Mouse (Mus musculus): ENCODE results near the gene Gmds.

The Gmds gene

DNA sequence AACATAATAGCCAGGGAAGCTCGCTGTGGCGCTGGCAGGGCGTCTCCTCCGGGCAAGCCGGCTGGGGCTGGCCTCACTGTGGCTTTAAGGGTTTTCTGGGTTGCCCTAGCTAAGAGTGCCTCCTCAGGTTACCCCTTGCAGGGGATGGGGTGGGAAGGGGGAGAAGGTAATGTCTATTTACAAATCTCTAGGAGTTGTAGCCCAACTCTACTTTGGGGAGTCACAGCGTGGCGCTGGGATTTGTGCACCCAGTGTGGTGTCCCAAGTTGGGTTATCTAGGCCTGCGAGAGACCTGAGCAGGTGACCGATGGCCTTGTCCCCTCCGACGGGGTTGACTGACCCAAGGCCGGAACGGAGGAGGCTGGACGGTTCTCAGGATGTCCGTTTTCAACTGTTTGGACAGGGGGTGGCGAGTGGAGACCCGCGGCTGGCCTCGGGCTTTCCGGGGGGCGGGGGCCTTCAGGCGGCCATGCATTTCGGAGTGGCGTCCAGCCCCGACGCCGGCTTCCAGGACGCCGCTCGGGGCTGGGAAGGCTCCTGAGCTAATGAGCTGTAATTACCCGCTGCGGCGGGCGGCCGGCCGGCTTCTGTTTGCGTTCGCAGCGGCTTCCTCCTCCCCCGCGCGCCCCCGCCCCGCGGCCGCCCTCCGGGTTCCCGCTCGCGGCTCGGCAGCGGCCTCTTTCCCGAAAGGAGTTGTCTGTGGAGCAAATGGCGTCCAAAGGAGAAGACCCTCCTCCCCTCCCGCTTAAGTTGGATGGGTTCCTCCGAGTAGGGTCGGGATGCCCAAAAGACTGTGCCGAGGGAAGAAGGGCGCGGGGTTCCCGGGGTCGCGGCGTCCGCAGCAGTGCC is 527.6 kb downstream of the Gmds start:
- no peak for DNase-seq (ENCODE audit: low spot score)

GRCm38 (mm10) chr13:31810375-31810692 is 528.2 kb downstream of the Gmds start:
- no peak for DNase-seq (ENCODE audit: low spot score)

GRCm38 (mm10) chr13:31809701-31810100 is 528.8 kb downstream of the Gmds start:
- DNase-seq (ENCODE audit: low spot score), result no peak

DNA sequence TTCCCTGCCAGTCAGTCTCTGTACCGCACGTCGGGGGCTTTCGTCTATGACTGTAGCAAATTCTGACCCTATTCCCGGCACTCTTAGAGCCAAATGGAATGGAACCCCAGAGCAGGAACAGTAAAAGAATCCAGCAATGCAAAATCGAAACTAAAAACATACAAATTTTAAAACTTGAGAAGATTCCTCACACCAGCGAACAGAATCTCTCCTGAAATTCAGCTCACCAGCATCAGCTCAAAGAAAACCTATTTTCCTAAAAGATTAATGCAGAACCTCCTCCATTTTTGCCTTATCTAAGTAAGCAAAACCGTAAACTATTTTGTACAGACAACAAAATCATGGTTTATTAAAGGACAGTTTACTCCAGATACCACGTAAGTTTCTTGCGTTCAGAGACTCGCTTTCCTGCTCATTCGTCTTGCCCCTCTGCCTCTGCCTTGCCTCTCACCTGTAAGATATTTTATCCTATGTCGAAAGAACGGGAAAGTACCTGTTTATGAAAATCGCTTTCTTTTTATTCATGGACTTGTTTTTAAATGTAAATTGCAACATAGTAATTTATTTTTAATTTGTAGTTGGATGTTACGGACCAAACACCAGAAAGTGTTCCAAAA is 529.6 kb downstream of the Gmds start:
- DNase-seq (ENCODE audit: low spot score), result no peak

DNA sequence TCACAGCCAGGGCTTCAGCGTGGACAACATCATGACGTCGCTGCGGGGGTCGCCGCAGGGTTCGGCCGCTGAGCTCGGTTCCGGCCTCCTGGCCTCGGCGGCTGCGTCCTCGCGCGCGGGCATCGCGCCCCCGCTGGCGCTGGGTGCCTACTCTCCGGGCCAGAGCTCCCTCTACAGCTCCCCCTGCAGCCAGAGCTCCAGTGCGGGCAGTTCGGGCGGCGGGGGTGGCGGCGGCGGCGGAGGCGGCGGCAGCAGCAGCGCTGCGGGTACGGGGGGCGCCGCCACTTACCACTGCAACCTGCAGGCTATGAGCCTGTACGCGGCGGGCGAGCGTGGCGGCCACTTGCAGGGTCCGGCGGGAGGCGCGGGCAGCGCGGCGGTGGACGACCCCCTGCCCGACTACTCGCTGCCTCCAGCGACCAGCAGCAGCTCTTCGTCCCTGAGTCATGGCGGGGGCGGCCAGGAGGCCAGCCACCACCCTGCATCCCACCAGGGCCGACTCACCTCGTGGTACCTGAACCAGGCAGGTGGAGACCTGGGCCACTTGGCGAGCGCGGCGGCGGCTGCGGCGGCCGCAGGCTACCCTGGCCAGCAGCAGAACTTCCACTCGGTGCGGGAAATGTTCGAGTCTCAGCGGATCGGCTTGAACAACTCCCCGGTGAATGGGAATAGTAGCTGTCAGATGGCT is 530.3 kb downstream of the Gmds start:
- DNase-seq (ENCODE audit: low spot score), result no peak

DNA sequence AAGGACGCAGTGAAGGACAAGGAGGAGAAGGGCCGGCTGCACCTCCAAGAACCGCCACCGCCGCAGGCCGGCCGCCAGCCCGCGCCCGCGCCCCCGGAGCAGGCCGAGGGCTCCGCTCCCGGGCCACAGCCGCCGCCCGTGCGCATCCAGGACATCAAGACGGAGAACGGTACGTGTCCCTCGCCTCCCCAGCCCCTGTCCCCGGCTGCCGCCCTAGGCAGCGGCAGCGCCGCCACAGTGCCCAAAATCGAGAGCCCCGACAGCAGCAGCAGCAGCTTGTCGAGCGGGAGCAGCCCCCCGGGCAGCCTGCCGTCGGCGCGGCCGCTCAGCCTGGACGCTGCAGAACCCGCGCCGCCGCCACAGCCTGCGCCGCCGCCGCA is 530.8 kb downstream of the Gmds start:
- DNase-seq (ENCODE audit: low spot score), result no peak

DNA sequence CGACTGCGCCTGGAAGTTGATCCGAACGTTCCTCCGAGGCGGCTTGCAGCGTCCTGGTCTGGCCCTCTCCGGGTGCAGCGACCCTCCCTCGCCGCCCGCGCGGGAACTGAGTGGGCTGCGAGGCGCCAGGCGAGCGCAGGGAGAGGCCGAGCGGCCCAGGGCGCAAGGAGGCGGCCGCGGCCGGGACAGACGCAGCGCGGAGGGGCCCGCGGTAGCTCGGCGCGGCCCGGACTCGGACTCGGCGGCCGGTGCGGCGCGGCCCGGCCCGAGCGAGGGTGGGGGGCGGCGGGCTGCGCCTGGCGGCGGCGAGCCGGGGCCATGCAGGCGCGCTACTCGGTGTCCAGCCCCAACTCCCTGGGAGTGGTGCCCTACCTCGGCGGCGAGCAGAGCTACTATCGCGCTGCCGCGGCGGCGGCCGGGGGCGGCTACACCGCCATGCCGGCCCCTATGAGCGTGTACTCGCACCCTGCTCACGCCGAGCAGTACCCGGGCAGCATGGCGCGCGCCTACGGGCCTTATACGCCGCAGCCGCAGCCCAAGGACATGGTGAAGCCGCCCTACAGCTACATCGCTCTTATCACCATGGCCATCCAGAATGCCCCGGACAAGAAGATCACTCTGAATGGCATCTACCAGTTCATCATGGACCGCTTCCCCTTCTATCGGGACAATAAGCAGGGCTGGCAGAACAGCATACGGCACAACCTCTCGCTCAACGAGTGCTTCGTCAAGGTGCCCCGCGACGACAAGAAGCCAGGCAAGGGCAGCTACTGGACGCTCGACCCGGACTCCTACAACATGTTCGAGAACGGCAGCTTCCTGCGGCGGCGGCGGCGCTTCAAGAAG is 531.4 kb downstream of the Gmds start:
- DNase-seq (ENCODE audit: low spot score), result no peak

- DNase-seq (ENCODE audit: low spot score), result peak; percentile 78
Measured at GRCm38 (mm10) chr13:31806428-31806832, 532.1 kb downstream of the Gmds start, which contains the start of gene Foxc1. TSS of gene Foxc1 (plus strand) at chr13:31806633.

GRCm38 (mm10) chr13:31805831-31806427 is 532.6 kb downstream of the Gmds start:
- no peak for DNase-seq (ENCODE audit: low spot score)

- DNase-seq (ENCODE audit: low spot score), result no peak
Measured at GRCm38 (mm10) chr13:31804571-31804970, 534.0 kb downstream of the Gmds start.

- DNase-seq (ENCODE audit: low spot score), result no peak
Measured at GRCm38 (mm10) chr13:31803166-31804093, 535.1 kb downstream of the Gmds start.

DNA sequence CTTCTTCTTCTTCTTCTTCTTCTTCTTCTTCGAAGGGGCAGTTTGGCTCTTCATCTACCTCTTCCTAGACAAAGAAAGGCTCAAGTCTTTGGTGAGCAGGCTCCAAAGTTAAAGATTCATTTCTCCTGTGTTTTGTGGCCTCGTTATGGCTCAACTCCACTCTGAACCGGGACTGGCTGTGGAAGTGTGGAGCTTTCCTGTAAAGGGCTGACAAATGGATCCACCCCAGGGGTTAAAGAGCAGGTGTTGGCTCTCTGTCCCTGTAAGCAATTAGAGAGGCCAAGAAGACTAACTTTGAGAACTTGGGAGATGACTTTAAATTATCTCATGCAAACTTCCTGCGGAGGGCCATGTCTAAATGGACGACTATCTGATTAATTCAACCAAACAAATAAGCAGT is 536.1 kb downstream of the Gmds start:
- no peak for DNase-seq (ENCODE audit: low spot score)

GRCm38 (mm10) chr13:31801703-31802305 is 536.7 kb downstream of the Gmds start:
- DNase-seq (ENCODE audit: low spot score), result no peak

- peak; percentile 47 for DNase-seq (ENCODE audit: low spot score)
Measured at GRCm38 (mm10) chr13:31800581-31801576, 537.7 kb downstream of the Gmds start.

DNA sequence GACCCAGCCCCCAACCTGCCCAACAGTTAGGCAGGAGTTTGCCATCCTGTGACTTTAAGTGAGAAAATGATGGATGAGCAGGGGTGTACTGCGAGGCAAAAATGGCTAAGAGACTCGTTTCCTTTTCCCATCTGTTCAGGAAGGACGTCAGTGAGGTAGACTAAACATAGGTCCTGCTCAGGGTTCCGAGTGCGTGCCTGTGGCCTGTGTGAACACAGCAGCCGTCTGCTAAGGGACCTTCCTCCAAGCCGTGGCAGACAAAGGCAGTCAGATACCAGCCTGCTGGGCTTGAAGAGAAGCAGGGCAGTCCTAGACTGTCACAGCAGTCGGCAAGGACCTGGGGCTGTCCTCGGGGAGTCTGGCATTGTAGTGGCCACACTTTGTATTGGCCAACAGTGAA is 540.5 kb downstream of the Gmds start:
- no peak for DNase-seq (ENCODE audit: low spot score)

DNA sequence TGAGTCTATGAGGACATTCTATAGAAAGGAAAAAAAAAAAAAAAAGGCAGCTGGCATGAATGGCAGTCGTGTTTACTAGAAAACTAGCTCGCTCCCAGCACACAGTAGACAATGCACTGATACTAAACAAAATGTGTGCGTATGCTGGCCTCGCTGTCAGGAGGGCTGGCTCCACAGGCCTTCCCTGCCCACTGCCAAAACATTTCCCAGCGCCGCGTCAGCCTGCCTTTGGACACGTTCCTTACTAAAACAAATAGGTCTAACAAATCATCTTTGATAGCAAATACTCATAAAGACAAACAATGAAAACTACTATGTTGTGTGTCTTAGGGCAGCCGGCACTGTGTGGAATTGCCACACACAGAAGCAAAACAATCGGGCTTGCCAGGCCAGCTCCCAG is 541.2 kb downstream of the Gmds start:
- DNase-seq (ENCODE audit: low spot score), result no peak

DNA sequence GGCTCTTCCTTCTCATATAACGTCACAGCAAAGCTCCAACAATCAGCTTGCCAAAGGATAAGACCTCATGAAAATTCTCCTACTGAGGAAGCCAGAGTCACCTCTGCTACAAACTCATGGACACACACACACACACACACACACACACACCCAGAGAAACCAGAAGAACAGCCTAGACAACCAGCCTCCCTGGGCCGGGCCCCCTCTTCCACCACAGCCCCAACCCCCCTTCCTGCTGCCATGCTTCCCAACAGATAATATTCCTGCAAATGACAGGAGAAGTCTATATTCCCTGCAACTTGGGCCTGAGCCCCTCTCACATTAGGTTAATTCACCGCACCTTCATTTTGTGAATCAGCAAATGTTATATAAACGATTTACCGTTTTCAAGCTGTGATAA is 545.4 kb downstream of the Gmds start:
- no peak for DNase-seq (ENCODE audit: low spot score)

GRCm38 (mm10) chr13:31792480-31793132 is 545.9 kb downstream of the Gmds start:
- DNase-seq (ENCODE audit: low spot score), result no peak
